Mouse (Mus musculus) lung, postnatal 10 days (tissue): ENCODE measurements around the gene Gm12184.
"Not testable (repeated sequence)": the region's sequence is repeated elsewhere in the genome, so short reads cannot be mapped to it uniquely, and the experiment has no call there.

Experiments used
- DNase-seq: peaks from one replicate; pipeline ENCODE4 v3.0.0; 2021

The Gm12184 gene

DNA sequence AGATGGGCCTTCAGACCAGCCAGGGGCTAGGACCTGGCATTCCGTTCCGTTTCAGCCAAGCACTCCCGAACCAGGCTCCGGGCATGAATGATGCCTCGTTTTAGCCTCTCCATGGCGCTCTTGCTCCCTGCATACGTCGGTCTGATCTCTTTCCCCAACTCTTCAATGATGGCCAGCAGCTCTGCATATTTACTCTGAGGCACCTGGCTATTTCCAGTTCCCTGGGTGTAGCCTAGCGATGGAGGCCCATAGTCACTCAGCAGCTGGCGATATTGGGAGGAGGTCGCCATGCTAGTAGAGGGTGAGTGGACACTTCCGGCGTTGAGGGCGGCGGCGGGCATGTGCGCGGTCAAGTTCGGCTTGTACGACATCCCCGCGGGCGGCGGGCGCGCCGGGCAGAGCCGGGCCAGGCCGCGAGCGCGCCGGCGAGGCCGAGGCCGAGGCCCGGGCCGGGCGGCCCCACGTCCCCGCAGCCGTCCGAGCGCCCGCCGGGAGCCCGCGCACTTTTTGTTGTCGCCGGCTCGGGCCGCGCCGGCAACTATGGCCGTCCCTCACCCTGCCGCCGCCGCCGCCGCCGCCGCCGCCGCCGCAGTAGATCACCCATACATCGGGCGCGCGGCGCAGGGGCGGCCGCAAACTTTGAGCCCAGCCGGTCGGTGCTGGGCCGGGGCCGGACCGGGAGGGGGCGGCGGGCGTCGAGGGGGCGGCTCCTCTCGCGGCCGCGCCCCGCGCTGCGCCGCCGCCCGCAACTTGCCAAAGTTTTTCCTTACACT, at the start of gene Gm12184, which contains the start of gene Trim7:
TSS of gene Gm12184 (minus strand) at position 677 of the 773 bp plus-strand sequence.
TSS of gene Trim7 (plus strand) at position 162 of the 773 bp plus-strand sequence.
- peak; percentile 36 for DNase-seq

DNA sequence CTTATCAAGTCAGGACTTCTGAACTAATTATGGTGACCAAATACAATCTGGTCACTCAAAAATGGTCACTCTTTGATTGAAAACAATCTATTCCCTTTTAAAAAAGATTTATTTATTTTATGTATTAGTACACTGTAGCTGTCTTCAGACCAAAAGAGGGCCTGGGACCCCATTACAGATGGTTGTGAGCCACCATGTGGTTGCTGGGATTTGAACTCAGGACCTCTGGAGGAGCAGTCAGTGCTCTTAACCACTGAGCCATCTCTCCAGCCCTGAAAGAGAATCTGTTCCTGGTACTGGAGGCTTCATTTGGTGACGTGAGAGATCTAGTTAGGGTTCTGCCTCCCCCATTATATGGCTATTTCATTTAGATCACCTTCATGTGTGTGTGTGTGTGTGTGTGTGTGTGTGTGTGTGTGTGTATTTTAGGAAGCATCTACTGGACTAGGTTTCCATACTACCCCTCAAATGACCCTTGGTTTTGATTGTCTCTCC, 48.9 kb upstream of the Gm12184 start:
- DNase-seq, result not testable (repeated sequence)

DNA sequence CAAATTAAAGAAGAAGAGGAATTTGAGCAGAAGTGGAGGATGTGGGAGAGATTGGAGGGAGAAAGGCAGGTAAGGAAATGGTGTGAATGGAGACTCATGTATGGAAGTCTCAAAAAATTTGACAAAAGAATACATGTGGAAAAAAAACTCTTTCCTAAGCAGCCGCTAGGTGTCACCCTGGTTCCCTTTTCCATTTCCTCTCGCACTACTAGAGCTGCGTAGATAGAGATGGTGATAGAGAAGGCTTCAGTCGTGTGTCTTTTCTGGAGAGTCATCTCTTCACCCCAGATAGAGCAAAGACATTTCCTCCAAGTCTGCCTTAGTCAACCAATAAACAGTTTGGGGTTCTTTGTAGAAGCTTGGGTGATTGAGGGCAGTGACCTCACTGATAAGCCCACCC, 48.0 kb upstream of the Gm12184 start:
- DNase-seq, result peak; percentile 71

DNA sequence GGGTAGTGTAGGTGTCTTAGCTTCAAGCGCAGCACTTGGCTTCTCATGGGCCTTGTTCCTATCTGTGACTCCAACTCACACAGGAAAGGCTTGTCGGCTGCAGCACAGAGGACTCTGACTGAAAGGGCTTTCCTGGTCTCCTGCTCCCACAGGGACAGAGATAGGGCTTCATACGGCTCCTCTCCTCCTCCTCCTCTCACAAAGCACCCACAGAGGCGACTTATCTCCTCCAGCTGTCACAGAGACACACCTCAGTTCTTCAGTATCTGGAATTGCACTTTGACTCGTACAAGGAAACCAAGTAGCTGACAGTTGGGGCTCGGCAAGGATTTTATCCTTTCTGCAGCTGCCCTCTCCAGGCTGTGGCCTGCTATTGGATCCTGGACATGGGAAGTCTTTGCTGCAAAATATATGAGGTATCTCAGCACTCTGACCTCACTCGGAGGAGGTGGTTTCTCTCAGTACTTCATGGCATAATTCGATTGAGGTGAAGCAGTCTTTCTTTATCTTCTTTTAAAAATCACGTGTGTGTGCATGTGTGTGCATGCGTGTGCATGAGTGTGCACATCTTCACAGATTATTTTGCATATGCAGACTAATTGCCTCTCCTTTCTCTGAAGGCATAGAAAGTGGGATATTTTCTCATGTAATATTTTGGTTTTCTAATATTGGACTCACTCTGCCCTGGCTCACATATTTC, 47.3 kb upstream of the Gm12184 start:
- DNase-seq, result no peak

DNA sequence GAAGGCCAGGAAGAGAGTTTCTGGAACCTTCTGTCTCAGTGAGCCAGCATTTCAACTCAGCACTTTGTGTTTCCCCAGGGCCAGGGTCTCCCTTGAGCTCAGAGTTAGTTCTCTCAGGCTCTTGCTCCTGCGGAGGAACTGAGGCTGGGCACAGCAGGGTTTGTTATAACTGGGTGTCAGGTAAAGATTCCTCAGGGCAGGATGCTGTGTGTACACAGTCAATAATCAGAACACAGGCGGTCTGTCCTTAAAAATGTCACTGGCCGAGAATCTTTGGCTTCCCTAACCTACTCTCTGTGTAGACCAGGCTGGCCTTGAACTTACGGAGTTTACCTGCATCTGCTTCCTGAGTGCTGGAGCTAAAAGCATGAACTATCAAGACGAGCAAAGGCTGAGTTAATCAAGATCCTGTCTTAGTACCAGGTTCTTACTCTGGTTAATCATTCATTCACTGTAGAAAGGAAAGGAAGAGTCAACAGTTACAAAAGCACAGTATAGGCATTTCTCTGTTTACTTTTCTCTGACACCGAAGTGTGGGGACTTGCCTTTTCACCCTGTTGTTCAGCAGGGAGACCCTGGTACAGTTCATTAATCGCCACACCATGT, 46.3 kb upstream of the Gm12184 start:
- no peak for DNase-seq

DNA sequence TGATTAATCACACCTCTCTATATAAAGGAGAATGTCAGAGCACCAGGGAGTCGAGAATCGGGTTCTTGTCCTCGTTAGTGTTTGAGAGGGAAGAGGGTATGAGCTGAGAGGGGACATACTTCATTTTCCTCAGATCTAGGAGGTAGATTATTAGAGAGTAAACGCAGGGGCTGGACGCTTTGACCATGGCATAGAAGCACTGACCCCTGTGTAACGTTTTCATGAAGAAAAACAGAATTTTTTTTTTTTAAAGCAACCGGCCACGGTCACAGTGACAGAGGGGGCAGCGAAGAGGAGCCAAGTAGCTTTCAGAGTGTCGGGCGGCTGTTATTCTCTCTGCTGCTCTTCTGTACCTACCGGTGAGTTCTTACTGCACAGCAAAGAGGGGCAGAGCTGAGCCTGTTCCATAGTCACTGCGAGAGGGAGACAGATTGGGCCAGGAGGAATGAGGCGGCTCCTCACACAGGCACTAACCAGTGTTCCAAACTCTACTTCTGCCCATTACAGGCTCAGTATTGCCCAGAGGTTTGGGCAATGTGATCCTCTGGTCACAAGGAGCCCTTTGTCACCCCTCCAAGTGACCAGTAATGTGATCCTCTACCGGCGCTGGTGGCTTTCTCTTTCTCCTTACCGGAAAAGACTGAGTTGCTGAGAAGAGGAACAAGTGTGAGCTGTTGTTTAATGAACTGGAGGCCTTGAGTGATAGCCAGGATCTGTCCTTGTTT, 45.5 kb upstream of the Gm12184 start:
- peak; percentile 52 for DNase-seq

DNA sequence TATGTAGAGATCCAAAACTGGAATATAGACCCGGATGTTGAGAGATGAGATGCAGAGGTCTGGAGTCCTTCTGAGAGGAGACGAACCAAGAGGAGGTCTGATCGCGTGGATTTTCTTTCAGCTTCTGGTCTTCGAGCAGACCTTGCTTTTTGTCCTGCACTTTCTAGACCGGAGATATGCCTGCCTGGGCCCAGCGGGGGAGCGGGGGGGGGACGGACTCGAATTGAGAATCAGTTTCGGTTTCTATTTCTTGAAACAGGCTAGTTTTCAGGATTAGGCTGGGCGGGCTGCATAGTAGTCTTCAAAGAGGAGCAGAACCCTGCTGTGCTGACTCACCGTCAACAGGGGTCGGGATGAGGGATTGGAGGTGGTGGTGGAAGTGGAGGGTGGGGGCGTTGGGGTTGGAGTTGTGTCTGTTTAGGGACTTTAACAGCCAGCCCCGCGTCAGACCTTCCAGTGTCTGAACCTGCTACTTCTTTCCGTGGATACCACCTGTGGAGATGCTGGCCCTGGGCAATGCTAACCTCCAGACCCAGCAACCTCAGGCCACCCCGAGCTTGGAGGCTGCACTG, 44.8 kb upstream of the Gm12184 start, which contains the start of gene Irgm1:
TSS of gene Irgm1 (minus strand) at position 483 of the 572 bp plus-strand sequence.
- peak; percentile 83 for DNase-seq

DNA sequence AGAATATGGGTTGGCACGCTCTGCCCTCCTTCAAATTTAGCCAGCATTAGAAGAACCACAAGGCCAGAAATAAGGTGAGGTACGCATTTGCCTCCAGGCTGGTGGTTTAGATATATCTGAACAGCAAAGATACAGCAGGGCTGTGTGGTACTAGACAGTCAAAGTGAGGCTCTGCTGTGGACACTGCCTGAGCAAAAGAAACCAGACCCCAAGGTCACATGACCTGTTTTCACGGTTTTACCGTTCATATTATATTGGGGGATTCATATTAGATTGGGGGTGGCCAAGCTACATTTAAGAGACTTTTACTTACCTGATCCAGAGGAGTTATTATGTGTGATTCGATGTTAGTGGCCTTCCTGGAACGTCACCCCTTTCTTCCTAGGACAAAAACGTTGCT, 44.3 kb upstream of the Gm12184 start:
- DNase-seq, result no peak

DNA sequence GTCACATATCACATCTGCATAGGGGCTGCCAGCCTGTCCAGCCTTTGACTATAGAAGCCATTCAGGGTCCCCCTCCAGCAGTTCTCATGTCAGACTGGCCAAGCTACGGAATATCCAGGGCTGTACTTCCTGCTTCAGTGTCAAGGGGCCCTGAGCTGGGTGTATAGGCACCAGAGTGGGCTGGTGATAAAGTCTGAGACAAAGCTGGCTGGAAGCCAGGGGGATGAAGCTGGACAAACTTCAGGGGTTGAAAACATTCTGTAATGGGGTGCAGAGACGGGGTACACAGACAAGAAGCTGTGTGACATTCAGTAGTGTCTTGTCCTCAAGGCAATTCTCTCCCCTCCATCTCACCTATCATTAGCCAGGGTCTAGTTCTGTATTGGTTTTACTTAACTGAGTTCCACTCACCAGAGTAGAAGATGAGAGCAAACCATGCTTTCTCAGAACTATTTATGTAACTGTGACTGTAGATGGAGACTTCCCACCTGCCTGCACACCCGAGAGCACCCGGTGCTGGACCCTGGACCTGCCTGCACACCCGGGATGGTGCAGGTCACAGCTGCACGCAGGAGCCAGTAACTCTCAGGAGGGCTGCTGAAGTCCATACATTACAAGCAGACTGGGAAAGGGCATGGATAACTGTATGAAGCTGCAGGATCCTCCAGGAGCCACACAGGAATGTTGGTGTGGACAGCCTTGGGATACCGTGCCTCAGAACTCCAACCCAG, 43.1 kb upstream of the Gm12184 start:
- DNase-seq, result no peak

DNA sequence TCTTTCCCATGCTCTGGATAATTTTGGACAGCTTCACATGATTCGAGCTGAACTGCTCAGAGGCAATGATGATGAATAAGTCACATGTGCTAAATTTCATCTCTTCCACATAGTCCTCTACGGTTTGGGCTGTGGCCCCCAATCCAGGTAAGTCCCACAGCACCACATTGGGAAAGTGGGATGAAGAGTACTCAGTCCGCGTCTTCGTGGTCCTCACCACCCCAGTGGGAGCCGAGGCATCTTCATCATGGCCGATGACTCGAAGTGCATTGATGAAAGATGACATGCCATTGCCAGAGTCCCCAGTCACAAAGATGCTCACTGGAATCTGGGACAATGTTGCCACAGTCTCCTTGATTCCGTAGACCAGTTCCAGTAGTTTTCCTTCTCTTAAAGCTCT, 40.0 kb upstream of the Gm12184 start:
- no peak for DNase-seq

DNA sequence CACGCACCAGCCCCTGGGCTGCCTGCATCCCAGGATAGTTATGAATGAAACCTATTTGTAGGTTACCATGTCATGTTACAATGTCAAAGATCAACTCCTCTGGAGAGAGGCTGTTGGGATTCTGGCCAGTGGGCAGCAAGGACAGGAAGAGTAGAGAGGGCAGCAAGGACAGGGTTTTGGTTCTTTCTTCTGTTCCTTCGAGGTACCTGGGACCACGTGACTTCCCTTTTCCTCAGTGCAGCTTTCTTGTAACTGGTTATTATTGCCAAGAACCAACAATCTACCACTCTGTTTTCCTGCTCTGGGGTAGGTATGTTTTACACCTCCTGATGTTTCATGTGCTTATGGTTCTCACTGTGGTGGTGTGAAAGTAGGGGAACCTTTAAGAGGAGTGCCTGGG, 37.4 kb upstream of the Gm12184 start:
- DNase-seq, result no peak

DNA sequence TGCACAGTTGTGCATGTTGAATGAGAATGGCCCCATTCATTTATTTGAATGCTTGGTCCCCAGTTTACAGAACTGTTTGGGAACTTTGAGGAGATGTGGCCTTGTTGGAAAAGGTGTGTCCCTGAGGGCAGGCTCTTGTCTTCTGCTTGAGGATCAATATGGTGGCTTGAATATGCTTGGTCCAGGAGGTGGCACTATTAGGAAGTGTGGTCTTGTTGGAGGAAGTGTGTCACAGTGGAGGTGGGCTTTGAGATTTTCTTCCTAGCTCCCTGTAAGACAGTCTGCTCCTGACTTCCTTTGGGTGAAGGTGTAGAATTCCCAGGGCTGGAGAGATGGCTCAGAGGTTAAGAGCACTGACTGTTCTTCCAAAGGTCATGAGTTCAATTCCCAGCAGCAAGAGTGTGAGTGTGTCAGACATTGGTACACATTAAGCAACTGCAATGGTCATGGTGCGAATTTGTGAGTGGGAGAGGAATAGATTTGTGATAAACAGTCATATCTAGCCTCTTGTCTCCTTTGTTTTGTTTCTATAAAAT, 36.4 kb upstream of the Gm12184 start:
- DNase-seq, result no peak

DNA sequence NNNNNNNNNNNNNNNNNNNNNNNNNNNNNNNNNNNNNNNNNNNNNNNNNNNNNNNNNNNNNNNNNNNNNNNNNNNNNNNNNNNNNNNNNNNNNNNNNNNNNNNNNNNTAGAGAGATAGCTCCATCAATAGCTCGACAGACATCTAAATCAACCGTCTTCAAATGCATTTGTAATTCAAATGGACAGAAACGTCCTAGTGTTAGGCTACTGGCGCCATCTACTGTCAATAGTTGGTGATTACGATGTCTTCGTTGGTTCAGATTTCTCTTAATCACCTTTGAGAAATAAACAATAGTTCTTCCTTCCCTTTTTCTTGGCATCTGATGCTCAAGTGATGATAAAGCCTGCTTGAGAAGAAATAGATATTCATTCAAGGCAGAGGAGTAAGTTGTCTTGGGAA, 32.6 kb upstream of the Gm12184 start:
- peak; percentile 77 for DNase-seq

DNA sequence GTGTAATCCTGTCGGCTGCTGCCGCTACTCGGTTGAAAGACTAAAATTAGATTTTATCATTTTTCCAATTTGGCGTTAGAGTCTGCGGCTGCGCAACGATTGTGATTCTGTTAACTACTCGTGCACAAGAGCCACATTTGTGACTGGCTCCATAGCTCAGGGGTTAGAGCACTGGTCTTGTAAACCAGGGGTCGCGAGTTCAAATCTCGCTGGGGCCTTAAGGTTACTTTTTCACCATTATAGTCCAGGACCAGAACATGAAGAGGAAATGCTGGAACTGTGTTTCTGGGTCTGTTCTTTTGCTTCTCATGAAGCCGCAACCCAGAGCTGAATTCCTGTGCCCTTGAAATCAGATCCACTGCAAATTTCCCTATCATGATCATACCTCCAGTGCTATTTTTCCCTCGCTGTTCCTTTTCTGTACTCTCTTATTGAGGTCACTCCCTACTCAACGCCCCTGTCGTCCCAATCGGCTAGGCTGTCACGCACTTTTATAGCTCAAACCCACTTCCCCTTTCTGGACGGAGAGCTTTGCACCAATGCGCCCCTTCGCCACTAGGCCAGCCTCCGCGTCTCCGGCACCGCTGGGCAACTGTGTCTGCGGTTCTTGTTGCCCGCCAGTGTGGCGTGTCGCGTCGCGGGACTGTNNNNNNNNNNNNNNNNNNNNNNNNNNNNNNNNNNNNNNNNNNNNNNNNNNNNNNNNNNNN, 27.2 kb upstream of the Gm12184 start:
- peak; percentile 87 for DNase-seq

DNA sequence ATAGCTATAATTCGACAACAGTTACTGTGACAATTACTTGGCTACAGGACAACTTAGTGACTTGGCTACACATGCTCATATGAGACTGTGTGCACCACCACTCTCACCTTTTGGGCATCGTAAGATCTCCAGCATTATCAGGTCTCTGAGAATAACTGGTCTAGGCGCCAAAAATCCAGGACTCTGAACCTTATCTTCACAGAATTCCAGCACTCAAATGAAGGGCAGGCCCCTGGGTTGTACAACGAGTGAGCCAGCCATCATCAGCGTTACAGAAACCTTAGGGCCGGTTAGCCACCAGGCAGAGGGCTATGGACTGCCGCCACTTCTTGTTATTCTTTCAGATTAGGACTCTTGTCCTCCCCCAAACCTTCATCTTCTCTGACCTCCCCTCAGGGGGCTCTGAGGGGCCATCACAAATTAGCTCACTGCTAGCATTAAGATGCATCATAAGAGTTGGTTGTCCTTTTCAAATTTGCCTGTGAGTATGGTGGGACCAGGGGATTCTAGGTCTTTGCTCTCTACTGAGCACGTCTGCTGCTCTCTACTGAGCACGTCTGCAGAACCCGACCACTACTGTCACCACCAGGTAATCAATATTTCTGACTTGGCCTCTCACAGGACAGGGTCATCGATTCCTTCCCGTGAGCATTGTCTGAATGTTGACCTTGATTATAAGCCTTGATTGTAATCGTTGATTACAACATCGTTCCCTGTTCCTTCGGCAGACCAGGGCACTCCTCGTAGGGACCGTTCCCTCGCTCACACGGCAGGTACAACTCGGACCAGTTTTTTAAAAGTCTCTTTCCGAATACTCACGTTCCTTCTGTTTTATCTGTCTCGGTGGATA, 26.4 kb upstream of the Gm12184 start:
- no peak for DNase-seq

DNA sequence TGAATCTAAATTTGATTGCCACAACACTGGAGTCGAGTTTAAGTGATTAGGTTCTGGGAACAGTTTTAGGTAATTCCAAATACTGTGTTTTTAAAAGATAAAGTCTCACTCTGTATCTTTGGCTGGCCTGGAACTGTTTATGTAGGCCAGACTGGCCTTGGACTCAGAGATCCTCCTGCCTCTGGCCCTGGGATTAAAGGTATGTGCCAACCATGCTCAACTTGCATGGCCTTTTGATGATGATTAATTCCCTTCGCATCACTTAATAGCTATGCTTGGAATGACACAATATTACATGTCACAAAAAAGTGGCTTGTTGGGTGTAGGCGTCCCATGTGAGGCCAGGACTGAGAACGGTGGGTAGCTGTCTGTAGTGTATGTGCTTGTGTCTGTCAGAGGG, 25.7 kb upstream of the Gm12184 start:
- no peak for DNase-seq

DNA sequence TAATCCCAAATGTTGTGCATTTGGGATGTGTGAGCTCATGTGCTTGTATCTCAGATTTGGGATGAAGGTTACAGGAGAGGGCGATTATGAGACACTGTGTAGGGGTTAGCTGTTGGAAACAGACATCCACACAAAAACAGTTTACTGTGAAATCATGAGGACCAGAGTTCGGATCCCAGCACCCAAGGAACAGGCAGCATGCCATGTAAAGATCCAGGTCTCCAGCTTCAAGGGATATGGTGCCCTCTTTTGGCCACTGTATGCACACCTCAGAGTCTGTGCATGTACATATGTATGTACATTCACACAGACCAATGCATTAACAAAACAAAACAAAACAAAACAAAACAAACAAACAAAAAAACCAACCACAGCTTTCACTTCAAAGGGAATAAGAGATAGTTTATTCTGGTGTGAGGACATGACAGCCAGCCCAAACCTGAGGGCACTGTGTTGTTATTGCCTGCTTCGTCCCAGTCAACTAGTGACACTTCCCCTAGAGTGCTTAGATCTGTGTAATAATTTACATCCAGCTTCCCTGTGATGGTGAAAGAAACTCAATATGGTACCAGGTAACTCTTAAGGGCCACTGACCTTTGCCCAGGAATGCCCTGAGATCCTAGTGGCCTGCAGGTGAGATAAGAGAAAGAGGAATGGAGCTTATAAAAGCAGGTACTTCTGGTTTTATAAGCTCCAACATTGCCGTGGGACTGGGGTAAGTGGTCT, 25.0 kb upstream of the Gm12184 start:
- no peak for DNase-seq

DNA sequence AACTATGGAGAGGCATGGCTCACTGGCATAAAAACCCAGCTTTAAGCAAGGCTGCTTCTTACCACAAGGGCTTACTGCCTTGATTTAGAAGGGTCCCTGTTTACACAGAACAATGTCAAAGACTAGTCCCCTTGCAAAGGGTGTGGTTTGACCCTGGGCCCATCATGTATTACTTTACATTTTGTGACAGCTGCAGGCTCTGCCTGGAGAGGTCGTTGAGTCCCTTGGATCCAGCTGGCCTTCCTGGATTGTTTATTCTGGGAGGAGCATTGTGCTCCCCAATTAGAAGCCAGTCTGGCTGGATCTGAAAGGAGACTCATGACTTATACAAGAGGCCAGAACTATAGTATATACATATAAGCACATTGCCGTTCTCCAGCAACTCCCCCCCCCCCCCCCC, 23.8 kb upstream of the Gm12184 start:
- no peak for DNase-seq

DNA sequence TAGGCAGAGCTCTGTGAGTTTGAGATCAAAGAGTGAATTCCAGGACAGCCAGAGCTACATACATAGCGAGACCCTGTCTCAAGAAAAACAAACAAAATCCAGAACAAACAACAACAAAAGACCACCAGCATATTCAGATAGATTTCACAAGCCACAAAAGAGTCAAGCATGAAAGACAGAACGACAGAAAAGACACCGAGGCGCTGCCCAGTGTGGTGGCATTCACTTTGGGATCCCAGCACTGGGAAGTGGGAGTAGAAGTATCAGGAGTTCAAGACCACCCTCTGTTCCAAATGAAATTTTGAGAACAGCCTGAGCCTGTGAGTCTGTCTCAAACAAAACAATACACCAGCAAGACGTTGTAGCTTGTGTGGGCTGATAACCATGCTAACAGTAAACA, 20.4 kb upstream of the Gm12184 start:
- no peak for DNase-seq
